Comparison of ENCODE assay signal across 8 mouse cellular contexts in the genomic region with DNA sequence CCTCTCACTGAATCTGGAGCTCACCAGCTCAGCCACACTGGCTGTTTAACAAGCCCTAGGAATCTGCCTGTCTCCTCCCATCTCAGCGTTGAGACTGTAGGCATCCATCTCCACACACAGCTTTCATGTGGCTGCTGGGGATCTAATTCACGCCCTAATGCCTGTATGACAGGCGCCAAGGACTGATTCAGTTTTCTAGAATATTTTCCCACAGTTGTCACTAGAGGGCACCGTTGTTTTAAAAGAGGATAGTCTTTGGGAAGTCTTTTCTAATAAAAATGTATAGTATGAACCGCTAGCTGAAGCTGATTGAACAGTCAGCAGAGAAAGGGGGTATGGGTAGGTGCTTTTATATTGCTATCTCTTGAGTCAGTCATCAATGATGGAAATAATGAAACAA. TPM values are rescaled to one million over a fixed set of nuclear protein-coding genes. Genes with fewer than 3 reads are reported as not detected.
DNase-seq lines count a peak whose midpoint lies in the region; ATAC-seq and TF ChIP-seq lines count a peak whose summit lies in the region.

No protein-coding gene starts in this region.

- ATAC-seq in lung, postnatal 0 days = peak; percentile 32; the same call in 1 of the 2 replicates
- ATAC-seq in stomach, postnatal 0 days (ENCODE audit: low FRiP score, low TSS enrichment) = no peak

- H3K9me3 ChIP-seq in CH12.LX (replicated peaks; ENCODE audit: low read length) = no peaks in the 10 kb centered on the region
- no peaks in the 10 kb centered on the region for H3K9me3 ChIP-seq in lung, postnatal 0 days (ENCODE audit: low read length)
- no peaks in the 10 kb centered on the region for H3K9me3 ChIP-seq in stomach, postnatal 0 days (ENCODE audit: control insufficient read depth, low read length)

- TF ChIP-seq POLR2A in kidney, adult 2 months (IDR thresholded peaks at IDR 0.05; ENCODE audit: low read depth, low read length) = no peak
- no peak for TF ChIP-seq POLR2A in CH12.LX (IDR thresholded peaks at IDR 0.05; ENCODE audit: low read depth, low read length)

- dilution Hi-C loops in CH12.LX (cut with MboI; ENCODE audit: extremely low pct_ligation_motif_present, extremely low pct_unique_long_range_greater_than_20kb, low sequenced_read_pairs) = no loop called here

- no peaks in the 10 kb centered on the region for H3K27me3 ChIP-seq in kidney, adult 2 months (replicated peaks; ENCODE audit: control insufficient read depth, insufficient read depth, low read length)
- H3K27me3 ChIP-seq in CH12.LX (replicated peaks) = no peaks in the 10 kb centered on the region
- no peaks in the 10 kb centered on the region for H3K27me3 ChIP-seq in lung, postnatal 0 days (replicated peaks; ENCODE audit: insufficient read depth, low read length)
- no peaks in the 10 kb centered on the region for H3K27me3 ChIP-seq in stomach, postnatal 0 days (ENCODE audit: control insufficient read depth, insufficient read depth, low read length)

- 26% methylated on average over 5 of the region's 5 CpGs for WGBS in kidney, adult 2 months
- WGBS in lung, postnatal 0 days = 24% methylated on average over 5 of the region's 5 CpGs
- WGBS in stomach, postnatal 0 days = 16% methylated on average over 5 of the region's 5 CpGs

- H3K9ac ChIP-seq in CH12.LX (ENCODE audit: insufficient read depth, low read depth) = no peak overlapping the region
- H3K9ac ChIP-seq in lung, postnatal 0 days (replicated peaks; ENCODE audit: low read depth) = no peak overlapping the region
- no peak overlapping the region for H3K9ac ChIP-seq in stomach, postnatal 0 days (ENCODE audit: low read length)

- no peaks in the 10 kb centered on the region for H3K36me3 ChIP-seq in kidney, adult 2 months (ENCODE audit: control insufficient read depth, insufficient read depth, low read length)
- H3K36me3 ChIP-seq in CH12.LX (replicated peaks in 1 of 2; ENCODE audit: control insufficient read depth in 1 of 2, insufficient read depth in 1 of 2, low read length in 1 of 2) = peaks cover 23 to 66% of the 10 kb centered on the region in 2 experiments
- H3K36me3 ChIP-seq in lung, postnatal 0 days (ENCODE audit: insufficient read depth, low read length) = no peaks in the 10 kb centered on the region
- no peaks in the 10 kb centered on the region for H3K36me3 ChIP-seq in stomach, postnatal 0 days (ENCODE audit: control insufficient read depth, insufficient read depth, low read length)

- TF ChIP-seq EP300 in CH12.LX (IDR thresholded peaks at IDR 0.05; ENCODE audit: low read length) = no peak
- no peak for TF ChIP-seq EP300 in lung, postnatal 0 days (IDR thresholded peaks at IDR 0.05)
- TF ChIP-seq EP300 in stomach, postnatal 0 days (optimal IDR thresholded peaks at IDR 0.05) = no peak

- H3K4me1 ChIP-seq in kidney, adult 2 months (ENCODE audit: control insufficient read depth, insufficient read depth, low read length) = no peaks in the 10 kb centered on the region
- H3K4me1 ChIP-seq in CH12.LX (ENCODE audit: control insufficient read depth in 1 of 2, insufficient read depth in 2 of 2) = peaks cover 10 to 52% of the 10 kb centered on the region in 2 experiments
- H3K4me1 ChIP-seq in lung, postnatal 0 days (ENCODE audit: insufficient read depth, low read depth, low read length) = no peaks in the 10 kb centered on the region
- H3K4me1 ChIP-seq in stomach, postnatal 0 days (replicated peaks; ENCODE audit: control insufficient read depth, insufficient read depth) = no peaks in the 10 kb centered on the region

- TF ChIP-seq RAD21 in CH12.LX (IDR thresholded peaks at IDR 0.05; ENCODE audit: low read depth, low read length) = peak; percentile 73

- no peaks in the 10 kb centered on the region; the same call in 1 of the 2 replicates for H3K79me2 ChIP-seq in CH12.LX (replicated peaks; ENCODE audit: control insufficient read depth, extremely low read depth, insufficient read depth, poor library complexity, severe bottlenecking)

- no peak overlapping the region for H3K4me2 ChIP-seq in CH12.LX (ENCODE audit: insufficient read depth, low read depth, poor library complexity, severe bottlenecking)
- H3K4me2 ChIP-seq in lung, postnatal 0 days (replicated peaks; ENCODE audit: low read depth, low read length) = no peak overlapping the region
- no peak overlapping the region for H3K4me2 ChIP-seq in stomach, postnatal 0 days (replicated peaks; ENCODE audit: low read depth)

- no peak overlapping the region for H3K4me3 ChIP-seq in kidney, adult 2 months (ENCODE audit: insufficient read depth, low read depth, low read length)
- no peak overlapping the region for H3K4me3 ChIP-seq in CH12.LX (replicated peaks in 1 of 3; ENCODE audit: low read depth in 2 of 3, low read length in 2 of 3, poor library complexity in 1 of 3)
- no peak overlapping the region for H3K4me3 ChIP-seq in lung, postnatal 0 days (ENCODE audit: low read depth, low read length)
- H3K4me3 ChIP-seq in stomach, postnatal 0 days (ENCODE audit: low read depth, low read length) = no peak overlapping the region

- peak; percentile 18; the same call in 1 of the 2 replicates for TF ChIP-seq CTCF in kidney, adult 2 months (conservative IDR thresholded peaks at IDR 0.05; ENCODE audit: insufficient read depth, insufficient read length, low read depth, low read length)
- peak; percentile 21 to 75; a peak in 2 of 4 replicates for TF ChIP-seq CTCF in CH12.LX (conservative IDR thresholded peaks at IDR 0.05 in 1 of 2, IDR thresholded peaks at IDR 0.05 in 1 of 2; ENCODE audit: low read depth in 2 of 2, low read length in 2 of 2)
- TF ChIP-seq CTCF in lung, postnatal 0 days (IDR thresholded peaks at IDR 0.05) = peak; percentile 69
- TF ChIP-seq CTCF in stomach, postnatal 0 days (IDR thresholded peaks at IDR 0.05; ENCODE audit: low read depth) = peak; percentile 77

- no peak overlapping the region for H3K27ac ChIP-seq in kidney, adult 2 months (ENCODE audit: insufficient read depth, low read depth, low read length)
- H3K27ac ChIP-seq in CH12.LX (ENCODE audit: insufficient read depth, low read depth) = no peak overlapping the region
- H3K27ac ChIP-seq in lung, postnatal 0 days (ENCODE audit: low read length) = no peak overlapping the region
- H3K27ac ChIP-seq in stomach, postnatal 0 days (replicated peaks) = no peak overlapping the region

- in situ Hi-C loops in CH12.LX (cut with MboI; ENCODE audit: low pct_ligation_motif_present, low pct_unique_long_range_greater_than_20kb, low sequenced_read_pairs) = no loop called here

- DNase-seq in kidney, adult 2 months = peak; percentile 47
- DNase-seq in kidney, adult 8-10 months = no peak
- peak; percentile 65 for DNase-seq in CH12.LX (ENCODE audit: extremely low read depth)
- peak; percentile 36 for DNase-seq in brain, embryonic 18.5 days (ENCODE audit: low read depth, low spot score)
- peak; percentile 26 for DNase-seq in heart, postnatal 4 days
- DNase-seq in lung, postnatal 0 days (ENCODE audit: low spot score) = peak; percentile 73
- no peak for DNase-seq in stomach, postnatal 0 days (ENCODE audit: low spot score)
- no peak for DNase-seq in right cerebral cortex, postnatal 36 days (ENCODE audit: low spot score in 2 of 2)

TF ChIP-seq in CH12.LX, 34 proteins besides CTCF, POLR2A, EP300 and RAD21:
- TF ChIP-seq UBTF (IDR thresholded peaks at IDR 0.05; ENCODE audit: low read depth, low read length) (no peak), SMC3 (IDR thresholded peaks at IDR 0.05; ENCODE audit: low read depth, low read length) (peak; percentile 27)

RNA-seq across cellular contexts. Expression of a gene that starts 34.1 kb away (rescaled TPM):
- 68.4 and 70.8 TPM in 2 replicates for polyA plus RNA-seq in kidney, adult 2 months (2012; rRNA removed)
- total RNA-seq in CH12.LX (2012; rRNA removed) = 33.2 and 50.3 TPM in 2 replicates
- 30.1 and 49.7 TPM in 2 replicates for total RNA-seq in CH12.LX (2014; rRNA removed)
- 133 and 135 TPM in 2 replicates for polyA plus RNA-seq in CH12.LX (2012; ENCODE audit: insufficient read length, low read depth)
- total RNA-seq in heart, postnatal 4 days (2021) = 10 to 100 TPM; 10.7 to 13.7 TPM
- polyA plus RNA-seq in lung, postnatal 0 days (2015; fragmentation: Nextera tagmentation; extraction: Ambion mirVana) = 60.8 and 67.1 TPM in 2 replicates
- 99.6 and 107 TPM in 2 replicates for polyA plus RNA-seq in stomach, postnatal 0 days (2015; fragmentation: Nextera tagmentation; extraction: Ambion mirVana)

Comparison
In these comparisons a context has a peak if more than half of its experiments do, and no peak if none do; other contexts are left out.
1. DNase-seq: peak in kidney, adult 2 months (single experiment), CH12.LX (single experiment), brain, embryonic 18.5 days (single experiment), heart, postnatal 4 days (single experiment) and lung, postnatal 0 days (single experiment); none in kidney, adult 8-10 months (0 of 2), stomach, postnatal 0 days (single experiment) and right cerebral cortex, postnatal 36 days (0 of 2).
2. CTCF ChIP-seq: peak in every context shown above with its lines; median percentile 77 in stomach, postnatal 0 days; 69 in lung, postnatal 0 days; 48 in CH12.LX; 18 in kidney, adult 2 months.